Mouse (Mus musculus): ENCODE measurements around the gene Zfp385c. TPM values are rescaled to one million over a fixed set of nuclear protein-coding genes. Genes with fewer than 3 reads are reported as not detected.
"Not testable (repeated sequence)": the region's sequence is repeated elsewhere in the genome, so short reads cannot be mapped to it uniquely, and the experiment has no call there.

Gene Zfp385c
- polyA plus RNA-seq, 1 experiment from 2014 or later = 0.18 TPM

GRCm38 (mm10) chr11:100585148-100585547 lies 107.1 kb downstream of the Zfp385c start:
- WGBS = 99% methylated on average over 3 of the region's 3 CpGs
- DNase-seq (ENCODE audit: low spot score) (no peak), ATAC-seq (ENCODE audit: low FRiP score, low TSS enrichment) (no peak)
- Histone ChIP-seq H3K4me3 (ENCODE audit: low read depth, low read length) (no peak overlapping the region), H3K27me3 (ENCODE audit: control insufficient read depth, insufficient read depth, low read length) (no peaks in the 10 kb centered on the region), H3K36me3 (ENCODE audit: control insufficient read depth, insufficient read depth, low read length) (peaks cover 40% of the 10 kb centered on the region), H3K27ac (replicated peaks) (no peak overlapping the region), H3K9ac (ENCODE audit: low read length) (no peak overlapping the region), H3K4me1 (replicated peaks; ENCODE audit: control insufficient read depth, insufficient read depth) (no peaks in the 10 kb centered on the region), H3K9me3 (ENCODE audit: control insufficient read depth, low read length) (no peaks in the 10 kb centered on the region), H3K4me2 (replicated peaks; ENCODE audit: low read depth) (no peak overlapping the region)
- no peak for TF ChIP-seq EP300 (optimal IDR thresholded peaks at IDR 0.05)
- TF ChIP-seq CTCF (IDR thresholded peaks at IDR 0.05; ENCODE audit: low read depth) = no peak

- H3K27ac ChIP-seq (replicated peaks) = no peak overlapping the region
- peaks cover 40% of the 10 kb centered on the region for H3K36me3 ChIP-seq (ENCODE audit: control insufficient read depth, insufficient read depth, low read length)
- no peaks in the 10 kb centered on the region for H3K4me1 ChIP-seq (replicated peaks; ENCODE audit: control insufficient read depth, insufficient read depth)
- no peak for TF ChIP-seq EP300 (optimal IDR thresholded peaks at IDR 0.05)
- TF ChIP-seq CTCF (IDR thresholded peaks at IDR 0.05; ENCODE audit: low read depth) = no peak
- no peaks in the 10 kb centered on the region for H3K9me3 ChIP-seq (ENCODE audit: control insufficient read depth, low read length)
- no peak overlapping the region for H3K4me3 ChIP-seq (ENCODE audit: low read depth, low read length)
- DNase-seq (ENCODE audit: low spot score) (no peak), ATAC-seq (ENCODE audit: low FRiP score, low TSS enrichment) (no peak)
- no peak overlapping the region for H3K4me2 ChIP-seq (replicated peaks; ENCODE audit: low read depth)
- no peak overlapping the region for H3K9ac ChIP-seq (ENCODE audit: low read length)
- 90% methylated on average over 7 of the region's 7 CpGs for WGBS
- H3K27me3 ChIP-seq (ENCODE audit: control insufficient read depth, insufficient read depth, low read length) = no peaks in the 10 kb centered on the region
Observed at GRCm38 (mm10) chr11:100584561-100584961, 107.7 kb downstream of the Zfp385c start.

- Histone ChIP-seq H3K4me1 (replicated peaks; ENCODE audit: control insufficient read depth, insufficient read depth) (no peaks in the 10 kb centered on the region), H3K4me3 (ENCODE audit: low read depth, low read length) (no peak overlapping the region), H3K9me3 (ENCODE audit: control insufficient read depth, low read length) (no peaks in the 10 kb centered on the region), H3K4me2 (replicated peaks; ENCODE audit: low read depth) (no peak overlapping the region), H3K9ac (ENCODE audit: low read length) (no peak overlapping the region), H3K36me3 (ENCODE audit: control insufficient read depth, insufficient read depth, low read length) (peaks cover 40% of the 10 kb centered on the region), H3K27me3 (ENCODE audit: control insufficient read depth, insufficient read depth, low read length) (no peaks in the 10 kb centered on the region), H3K27ac (replicated peaks) (no peak overlapping the region)
- TF ChIP-seq CTCF (IDR thresholded peaks at IDR 0.05; ENCODE audit: low read depth) (no peak), EP300 (optimal IDR thresholded peaks at IDR 0.05) (no peak)
- WGBS = 72% methylated on average over 2 of the region's 2 CpGs
- ATAC-seq (ENCODE audit: low FRiP score, low TSS enrichment) = no peak
- DNase-seq (ENCODE audit: low spot score) = no peak
Observed at GRCm38 (mm10) chr11:100582836-100583235, 109.4 kb downstream of the Zfp385c start.

DNA sequence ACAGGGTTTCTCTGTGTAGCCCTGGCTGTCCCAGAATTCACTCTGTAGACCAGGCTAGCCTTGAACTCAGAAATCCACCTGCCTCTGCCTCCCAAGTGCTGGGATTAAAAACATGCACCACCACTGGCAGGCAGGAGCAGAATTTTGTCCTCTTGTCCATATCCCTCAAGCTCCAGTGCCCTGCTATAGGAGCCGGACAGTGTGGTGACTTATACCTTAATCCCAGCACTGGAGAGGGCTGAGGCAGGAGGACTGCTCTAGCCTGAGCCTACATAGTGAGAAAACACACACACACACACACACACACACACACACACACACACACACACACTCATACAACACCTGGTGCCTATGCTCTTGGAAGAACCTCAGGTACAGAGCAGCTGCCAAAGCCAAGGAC lies 109.8 kb downstream of the Zfp385c start:
- not testable (repeated sequence) for H3K4me2 ChIP-seq (replicated peaks; ENCODE audit: low read depth); H3K27ac ChIP-seq (replicated peaks); H3K4me3 ChIP-seq (ENCODE audit: low read depth, low read length); H3K27me3 ChIP-seq (ENCODE audit: control insufficient read depth, insufficient read depth, low read length); H3K4me1 ChIP-seq (replicated peaks; ENCODE audit: control insufficient read depth, insufficient read depth); H3K9me3 ChIP-seq (ENCODE audit: control insufficient read depth, low read length); ATAC-seq (ENCODE audit: low FRiP score, low TSS enrichment); H3K9ac ChIP-seq (ENCODE audit: low read length); DNase-seq (ENCODE audit: low spot score)
- 96% methylated on average over 1 of the region's 1 CpGs for WGBS
- H3K36me3 ChIP-seq (ENCODE audit: control insufficient read depth, insufficient read depth, low read length) = peaks cover 37% of the 10 kb centered on the region

GRCm38 (mm10) chr11:100581756-100582155 lies 110.5 kb downstream of the Zfp385c start:
- H3K27ac ChIP-seq (replicated peaks) = peak overlapping the region; percentile 53; the same call in 1 of the 2 replicates
- H3K36me3 ChIP-seq (ENCODE audit: control insufficient read depth, insufficient read depth, low read length) = peaks cover 32% of the 10 kb centered on the region
- ATAC-seq (ENCODE audit: low FRiP score, low TSS enrichment) = peak; percentile 76
- H3K9me3 ChIP-seq (ENCODE audit: control insufficient read depth, low read length) = no peaks in the 10 kb centered on the region
- no peak overlapping the region for H3K4me3 ChIP-seq (ENCODE audit: low read depth, low read length)
- H3K4me1 ChIP-seq (replicated peaks; ENCODE audit: control insufficient read depth, insufficient read depth) = no peaks in the 10 kb centered on the region
- TF ChIP-seq CTCF (IDR thresholded peaks at IDR 0.05; ENCODE audit: low read depth) = no peak
- no peak for TF ChIP-seq EP300 (optimal IDR thresholded peaks at IDR 0.05)
- WGBS = 42% methylated on average over 4 of the region's 4 CpGs
- no peaks in the 10 kb centered on the region for H3K27me3 ChIP-seq (ENCODE audit: control insufficient read depth, insufficient read depth, low read length)
- H3K4me2 ChIP-seq (replicated peaks; ENCODE audit: low read depth) = no peak overlapping the region
- DNase-seq (ENCODE audit: low spot score) = peak; percentile 90
- no peak overlapping the region for H3K9ac ChIP-seq (ENCODE audit: low read length)

DNA sequence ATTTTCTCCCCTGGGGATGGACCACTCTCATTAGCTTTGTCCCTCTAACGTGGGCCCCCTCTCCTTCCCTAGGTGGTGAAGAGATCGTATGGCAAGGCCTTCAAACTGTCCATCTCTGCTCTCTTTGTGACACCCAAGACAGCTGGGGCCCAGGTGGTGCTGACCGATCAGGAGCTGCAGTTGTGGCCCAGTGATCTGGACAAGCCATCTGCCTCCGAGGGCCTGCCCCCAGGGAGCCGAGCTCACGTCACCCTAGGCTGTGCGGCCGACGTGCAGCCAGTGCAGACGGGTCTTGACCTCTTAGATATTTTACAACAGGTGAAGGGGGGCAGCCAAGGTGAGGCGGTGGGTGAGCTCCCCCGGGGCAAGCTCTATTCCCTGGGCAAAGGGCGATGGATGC lies 112.0 kb downstream of the Zfp385c start:
- WGBS = 83% methylated on average over 13 of the region's 13 CpGs
- Histone ChIP-seq H3K4me1 (replicated peaks; ENCODE audit: control insufficient read depth, insufficient read depth) (no peaks in the 10 kb centered on the region), H3K9ac (ENCODE audit: low read length) (no peak overlapping the region), H3K27me3 (ENCODE audit: control insufficient read depth, insufficient read depth, low read length) (no peaks in the 10 kb centered on the region), H3K27ac (replicated peaks) (no peak overlapping the region), H3K4me3 (ENCODE audit: low read depth, low read length) (no peak overlapping the region), H3K4me2 (replicated peaks; ENCODE audit: low read depth) (no peak overlapping the region), H3K9me3 (ENCODE audit: control insufficient read depth, low read length) (no peaks in the 10 kb centered on the region), H3K36me3 (ENCODE audit: control insufficient read depth, insufficient read depth, low read length) (peaks cover 21% of the 10 kb centered on the region)
- DNase-seq (ENCODE audit: low spot score) (no peak), ATAC-seq (ENCODE audit: low FRiP score, low TSS enrichment) (no peak)
- TF ChIP-seq CTCF (IDR thresholded peaks at IDR 0.05; ENCODE audit: low read depth) (no peak), EP300 (optimal IDR thresholded peaks at IDR 0.05) (no peak)
